ENCODE assay signal across 13 mouse cellular contexts in genomic region chr2:21060347-21060650, GRCm38 (mm10).
DNase-seq lines count a peak whose midpoint lies in the region; ATAC-seq lines count a peak whose summit lies in the region.
"Had no signal": no experiment of that assay in that cellular context is flagged by ENCODE, and none has a peak within 500 bp of the region (broad histone marks: within the 10 kb centered on the region; RNA-seq: fewer than 3 reads in every experiment).

No protein-coding gene starts in this region.

- peaks cover 23% of the 10 kb centered on the region for H3K4me1 ChIP-seq in forebrain, embryonic 16.5 days (replicated peaks; ENCODE audit: control insufficient read depth, insufficient read depth, low read length)
- peaks cover 23% of the 10 kb centered on the region for H3K4me1 ChIP-seq in midbrain, embryonic 13.5 days (replicated peaks)

- H3K4me3 ChIP-seq in forebrain, embryonic 16.5 days (replicated peaks; ENCODE audit: low read length) = no peak overlapping the region
- no peak overlapping the region for H3K4me3 ChIP-seq in midbrain, embryonic 13.5 days (replicated peaks)

- no peaks in the 10 kb centered on the region; the same call in 1 of the 2 replicates for H3K9me3 ChIP-seq in forebrain, embryonic 16.5 days (ENCODE audit: control insufficient read depth, low read length)
- no peaks in the 10 kb centered on the region for H3K9me3 ChIP-seq in midbrain, embryonic 13.5 days

- peak overlapping the region; percentile 77 for H3K27ac ChIP-seq in forebrain, embryonic 16.5 days (ENCODE audit: low read length)
- H3K27ac ChIP-seq in midbrain, embryonic 13.5 days = peak overlapping the region; percentile 90
- H3K27ac ChIP-seq: kidney, postnatal 0 days had no signal

- no peaks in the 10 kb centered on the region for H3K27me3 ChIP-seq in forebrain, embryonic 16.5 days (replicated peaks; ENCODE audit: control insufficient read depth, insufficient read depth, low read length)
- H3K27me3 ChIP-seq in midbrain, embryonic 13.5 days = no peaks in the 10 kb centered on the region

- no peak overlapping the region for H3K4me2 ChIP-seq in forebrain, embryonic 16.5 days (ENCODE audit: low read length)
- peak overlapping the region; percentile 17; the same call in 1 of the 2 replicates for H3K4me2 ChIP-seq in midbrain, embryonic 13.5 days (replicated peaks)
- H3K4me2 ChIP-seq: liver, embryonic 11.5 days had no signal

- 8% methylated on average over 2 of the region's 2 CpGs for WGBS in forebrain, embryonic 16.5 days
- WGBS in midbrain, embryonic 13.5 days = 20% methylated on average over 2 of the region's 2 CpGs

- no peaks in the 10 kb centered on the region for H3K36me3 ChIP-seq in forebrain, embryonic 16.5 days (ENCODE audit: control insufficient read depth, insufficient read depth)
- H3K36me3 ChIP-seq in midbrain, embryonic 13.5 days = no peaks in the 10 kb centered on the region

- intact Hi-C loops in heart, postnatal 14 days (cut with DNase I) = no loop called here

- DNase-seq in retina, postnatal 1 day = peak; percentile 46
- DNase-seq in retina, embryonic 14.5 days (ENCODE audit: low spot score) = no peak
- peak; percentile 21 for DNase-seq in right cerebral cortex, postnatal 4 days
- DNase-seq in heart, postnatal 14 days = no peak
- DNase-seq in gastrocnemius, adult 8-10 months (ENCODE audit: low spot score in 2 of 2) = no peak
- DNase-seq: adrenal gland, postnatal 14 days; cerebellum, adult 2 months; thymus, adult 2 months had no signal

- ATAC-seq in forebrain, embryonic 16.5 days = peak; percentile 85
- ATAC-seq in midbrain, embryonic 13.5 days = peak; percentile 84
- ATAC-seq in activated CD4-positive, CD25-positive, alpha-beta regulatory T cell, adult 4 months = no peak

- H3K9ac ChIP-seq in forebrain, embryonic 16.5 days (replicated peaks; ENCODE audit: low read depth, low read length) = no peak overlapping the region
- no peak overlapping the region for H3K9ac ChIP-seq in midbrain, embryonic 13.5 days (replicated peaks)

Comparison
In these comparisons a context has a peak if more than half of its experiments do, and no peak if none do; other contexts are left out.
1. DNase-seq: peak in retina, postnatal 1 day (single experiment) and right cerebral cortex, postnatal 4 days (single experiment); none in retina, embryonic 14.5 days (single experiment), heart, postnatal 14 days (0 of 2) and gastrocnemius, adult 8-10 months (0 of 2).